Comparison of ENCODE assay signal across 10 mouse cellular contexts in the genomic region with DNA sequence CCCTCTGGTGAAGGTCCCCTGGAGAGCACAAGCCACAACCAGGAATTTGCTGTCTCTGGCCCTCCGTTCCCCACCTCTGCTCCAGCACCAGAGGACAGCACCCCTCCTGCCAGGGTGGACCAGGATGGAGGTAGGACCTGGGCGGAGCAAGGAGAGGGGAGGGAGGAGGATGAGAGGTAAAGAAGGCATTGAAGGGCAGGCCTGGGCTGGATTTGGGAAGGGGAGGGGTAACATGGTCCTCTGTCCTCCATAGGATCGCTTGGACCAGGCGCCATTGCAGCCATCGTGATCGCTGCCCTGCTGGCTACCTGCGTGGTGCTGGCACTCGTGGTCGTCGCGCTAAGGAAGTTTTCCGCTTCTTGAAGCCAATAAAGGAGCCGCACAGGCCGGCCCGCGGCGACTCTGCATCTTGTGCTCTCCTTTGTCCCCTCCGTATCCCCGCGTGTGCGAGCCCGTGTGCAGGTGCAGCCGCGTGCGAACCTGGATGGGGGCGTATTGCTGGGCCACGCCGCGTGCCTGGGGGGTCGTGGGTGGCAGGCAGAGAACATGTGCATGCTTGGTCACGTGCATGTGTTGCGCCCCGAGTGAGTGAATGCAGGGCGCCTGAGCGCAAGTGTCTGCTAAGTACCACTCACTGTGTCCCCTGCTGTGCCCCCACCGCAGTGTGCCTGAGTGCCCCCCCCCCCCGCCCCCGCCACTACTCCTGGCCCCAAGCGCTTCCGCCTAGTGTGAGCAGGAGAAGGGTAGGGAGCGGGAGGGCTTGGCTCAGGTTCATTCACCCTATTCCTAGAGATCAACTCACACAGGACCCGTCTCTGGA. TPM values are rescaled to one million over a fixed set of nuclear protein-coding genes. Genes with fewer than 3 reads are reported as not detected.
DNase-seq lines count a peak whose midpoint lies in the region; ATAC-seq and TF ChIP-seq lines count a peak whose summit lies in the region.
"Had no signal": no experiment of that assay in that cellular context is flagged by ENCODE, and none has a peak within 500 bp of the region (broad histone marks: within the 10 kb centered on the region; RNA-seq: fewer than 3 reads in every experiment).

No protein-coding gene starts in this region.

- peaks cover 7% of the 10 kb centered on the region; the same call in 1 of the 2 replicates for H3K4me1 ChIP-seq in cerebellum, adult 2 months (ENCODE audit: control insufficient read depth, insufficient read depth, low read length)
- H3K4me1 ChIP-seq in E14TG2a.4 (replicated peaks; ENCODE audit: low read depth, low read length) = peaks cover 31% of the 10 kb centered on the region

- peak; percentile 24 for ATAC-seq in frontal cortex, adult (ENCODE audit: low TSS enrichment)
- no peak for ATAC-seq in erythroblast, adult 5-6 weeks (replicated peaks; ENCODE audit: low FRiP score, poor library complexity, severe bottlenecking)

- WGBS in cerebellum, adult 2 months = 5% methylated on average over 42 of the region's 42 CpGs

- no peaks in the 10 kb centered on the region for H3K9me3 ChIP-seq in E14TG2a.4 (ENCODE audit: low read length)

- H3K27me3 ChIP-seq in cerebellum, adult 2 months (ENCODE audit: control insufficient read depth, insufficient read depth, low read length) = no peaks in the 10 kb centered on the region
- peaks cover 93% of the 10 kb centered on the region for H3K27me3 ChIP-seq in E14TG2a.4 (ENCODE audit: insufficient read depth, low read length)

- no peak overlapping the region for H3K27ac ChIP-seq in cerebellum, adult 2 months (ENCODE audit: insufficient read depth, low read length)

- no peak for TF ChIP-seq POLR2A in cerebellum, adult 2 months (IDR thresholded peaks at IDR 0.05; ENCODE audit: borderline replicate concordance, insufficient read depth, low read length)

- no peaks in the 10 kb centered on the region for H3K36me3 ChIP-seq in E14TG2a.4 (ENCODE audit: insufficient read depth, low read length)

- peak overlapping the region; percentile 60 for H3K4me3 ChIP-seq in cerebellum, adult 2 months (replicated peaks; ENCODE audit: insufficient read depth, low read depth, low read length)
- H3K4me3 ChIP-seq in E14TG2a.4 (replicated peaks; ENCODE audit: low read length) = peak overlapping the region; percentile 77
- H3K4me3 ChIP-seq: myocyte had no signal

- TF ChIP-seq CTCF in cerebellum, adult 2 months (IDR thresholded peaks at IDR 0.05; ENCODE audit: borderline replicate concordance, insufficient read depth, low read depth, low read length) = no peak
- no peak for TF ChIP-seq CTCF in E14TG2a.4 (conservative IDR thresholded peaks at IDR 0.05; ENCODE audit: low read length)

- intact Hi-C loops in left cerebral cortex, postnatal 14 days (cut with DNase I) = no loop called here

- DNase-seq in cerebellum, adult 2 months = no peak
- no peak for DNase-seq in cerebellum, postnatal 36 days
- DNase-seq in left cerebral cortex, postnatal 14 days (ENCODE audit: low spot score in 2 of 2) = peak; percentile 73 to 90
- peak; percentile 77 to 83 for DNase-seq in right cerebral cortex, postnatal 10 days (ENCODE audit: low spot score in 2 of 2)
- DNase-seq in testis, postnatal 14 days (ENCODE audit: low spot score) = no peak

RNA-seq across cellular contexts. Expression of gene Snorc, which starts 5.2 kb away (rescaled TPM):
- polyA plus RNA-seq in cerebellum, adult 2 months (2012; rRNA removed) = 0.59 TPM in 1 of 2 replicates, not detected in the other
- total RNA-seq in left cerebral cortex, postnatal 14 days (2021) = 1 to 10 TPM in 1 of 2 experiments, under 1 TPM in 1; 0.82 to 1.1 TPM
- not detected in 2 replicates for total RNA-seq in erythroblast, adult 5-6 weeks (2015; ENCODE audit: low replicate concordance)
- total RNA-seq in erythroblast, adult 5-6 weeks (2017; ENCODE audit: low replicate concordance) = not detected in 2 replicates
- total RNA-seq: common myeloid progenitor, adult 5-6 weeks had no signal
- polyA plus RNA-seq: myocyte had no signal

RNA-seq across cellular contexts. Expression of gene Neu2, which starts 34.4 kb away (rescaled TPM):
- polyA plus RNA-seq in cerebellum, adult 2 months (2012; rRNA removed) = 3.7 and 5.2 TPM in 2 replicates
- 1 to 10 TPM; 3.4 to 3.5 TPM for total RNA-seq in left cerebral cortex, postnatal 14 days (2021)
- not detected in 2 replicates for total RNA-seq in erythroblast, adult 5-6 weeks (2015; ENCODE audit: low replicate concordance)
- total RNA-seq in erythroblast, adult 5-6 weeks (2017; ENCODE audit: low replicate concordance) = not detected in 2 replicates
- total RNA-seq: common myeloid progenitor, adult 5-6 weeks had no signal

Comparison
In these comparisons a context has a peak if more than half of its experiments do, and no peak if none do; other contexts are left out.
1. DNase-seq: peak in left cerebral cortex, postnatal 14 days (2 of 2) and right cerebral cortex, postnatal 10 days (2 of 2); none in cerebellum, adult 2 months (0 of 2), cerebellum, postnatal 36 days (0 of 2) and testis, postnatal 14 days (single experiment).
2. RNA of gene Neu2, which starts 34.4 kb away (total RNA-seq): 3.4 to 3.5 TPM in left cerebral cortex, postnatal 14 days; not detected in erythroblast, adult 5-6 weeks; every median in the first group is over 4 times any median in the second.